Mouse (Mus musculus) frontal cortex, adult (tissue): Measurements from ENCODE around the gene Tmem132c.
A peak's percentile ranks its signal among the peaks of the same experiment; 100 is the strongest.

Source experiments
- ATAC-seq: cut with Nextera tagmentation; 2 replicates; pipeline ENCODE4 v1.9.2; 2017; ENCODE audit warnings: mild to moderate bottlenecking, moderate library complexity, mixed read lengths; ENCODE audit not compliant: low TSS enrichment

The Tmem132c gene

GRCm38 (mm10) chr5:127241136-127241924 lies at the start of gene Tmem132c:
TSS of gene Tmem132c (plus strand) at chr5:127241808.
- ATAC-seq: peak; percentile 41; the same call in 1 of the 2 replicates

- no peak for ATAC-seq
Observed at GRCm38 (mm10) chr5:127191881-127192280, 49.7 kb upstream of the Tmem132c start.

GRCm38 (mm10) chr5:127198850-127199249 lies 42.8 kb upstream of the Tmem132c start:
- no peak for ATAC-seq

GRCm38 (mm10) chr5:127204881-127205280 lies 36.7 kb upstream of the Tmem132c start:
- ATAC-seq: no peak

GRCm38 (mm10) chr5:127216389-127216788 lies 25.2 kb upstream of the Tmem132c start:
- no peak for ATAC-seq

GRCm38 (mm10) chr5:127217725-127218124 lies 23.9 kb upstream of the Tmem132c start:
- no peak for ATAC-seq

- ATAC-seq: no peak
Observed at GRCm38 (mm10) chr5:127227929-127228595, 13.5 kb upstream of the Tmem132c start.

GRCm38 (mm10) chr5:127234715-127235114 lies 6.9 kb upstream of the Tmem132c start:
- ATAC-seq: no peak

GRCm38 (mm10) chr5:127235203-127235602 lies 6.4 kb upstream of the Tmem132c start:
- ATAC-seq: peak; percentile 76

GRCm38 (mm10) chr5:127239706-127240105 lies 1.9 kb upstream of the Tmem132c start:
- no peak for ATAC-seq

- no peak for ATAC-seq
Observed at GRCm38 (mm10) chr5:127240646-127241045, 962 bp upstream of the Tmem132c start.

- ATAC-seq: 0 out of 2 replicates have a peak, but pooled peaks have one; percentile 23
Observed at GRCm38 (mm10) chr5:127241925-127242762, 536 bp downstream of the Tmem132c start.

- ATAC-seq: no peak
Observed at GRCm38 (mm10) chr5:127242763-127243160, 1.2 kb downstream of the Tmem132c start.

- no peak for ATAC-seq
Observed at GRCm38 (mm10) chr5:127243209-127243608, 1.6 kb downstream of the Tmem132c start.

GRCm38 (mm10) chr5:127243611-127244010 lies 2.0 kb downstream of the Tmem132c start:
- ATAC-seq: 0 out of 2 replicates have a peak, but pooled peaks have one; percentile 38

- ATAC-seq: no peak
Observed at GRCm38 (mm10) chr5:127253263-127253662, 11.7 kb downstream of the Tmem132c start.

- no peak for ATAC-seq
Observed at GRCm38 (mm10) chr5:127256947-127257610, 15.5 kb downstream of the Tmem132c start.

- ATAC-seq: no peak
Observed at GRCm38 (mm10) chr5:127262136-127262535, 20.5 kb downstream of the Tmem132c start.

GRCm38 (mm10) chr5:127271145-127271544 lies 29.5 kb downstream of the Tmem132c start:
- no peak for ATAC-seq

- no peak for ATAC-seq
Observed at GRCm38 (mm10) chr5:127279462-127279861, 37.9 kb downstream of the Tmem132c start.

- ATAC-seq: no peak
Observed at GRCm38 (mm10) chr5:127281186-127281585, 39.6 kb downstream of the Tmem132c start.
